Mouse (Mus musculus): ENCODE measurements at regions not wholly inside any gene's neighbourhood (a gene's known extent, or its start where the extent isn't known, plus 50 kb on each side); places are given as distances from the start of the nearest gene placed in this dataset.

GRCm38 (mm10) chr12:54361762-54362161 is 158.1 kb upstream of the Egln3 start:
- TF ChIP-seq CTCF (conservative IDR thresholded peaks at IDR 0.05; ENCODE audit: low read length) (no peak), POU5F1 (IDR thresholded peaks at IDR 0.05; ENCODE audit: borderline replicate concordance, low read length) (no peak)

Data from E14TG2a.4 (cell line).